Mouse (Mus musculus) adrenal gland, adult (tissue): ENCODE measurements around the gene Alkbh3.
A peak's percentile ranks its signal among the peaks of the same experiment; 100 is the strongest.

Experiments used
- DNase-seq, 2 experiments: peaks; one replicate each; pipeline ENCODE4 v3.0.0; 2022 to 2023; ENCODE audit warnings: low spot score in 1 of 2; ENCODE audit not compliant: inconsistent age in 2 of 2

Gene Alkbh3

DNA sequence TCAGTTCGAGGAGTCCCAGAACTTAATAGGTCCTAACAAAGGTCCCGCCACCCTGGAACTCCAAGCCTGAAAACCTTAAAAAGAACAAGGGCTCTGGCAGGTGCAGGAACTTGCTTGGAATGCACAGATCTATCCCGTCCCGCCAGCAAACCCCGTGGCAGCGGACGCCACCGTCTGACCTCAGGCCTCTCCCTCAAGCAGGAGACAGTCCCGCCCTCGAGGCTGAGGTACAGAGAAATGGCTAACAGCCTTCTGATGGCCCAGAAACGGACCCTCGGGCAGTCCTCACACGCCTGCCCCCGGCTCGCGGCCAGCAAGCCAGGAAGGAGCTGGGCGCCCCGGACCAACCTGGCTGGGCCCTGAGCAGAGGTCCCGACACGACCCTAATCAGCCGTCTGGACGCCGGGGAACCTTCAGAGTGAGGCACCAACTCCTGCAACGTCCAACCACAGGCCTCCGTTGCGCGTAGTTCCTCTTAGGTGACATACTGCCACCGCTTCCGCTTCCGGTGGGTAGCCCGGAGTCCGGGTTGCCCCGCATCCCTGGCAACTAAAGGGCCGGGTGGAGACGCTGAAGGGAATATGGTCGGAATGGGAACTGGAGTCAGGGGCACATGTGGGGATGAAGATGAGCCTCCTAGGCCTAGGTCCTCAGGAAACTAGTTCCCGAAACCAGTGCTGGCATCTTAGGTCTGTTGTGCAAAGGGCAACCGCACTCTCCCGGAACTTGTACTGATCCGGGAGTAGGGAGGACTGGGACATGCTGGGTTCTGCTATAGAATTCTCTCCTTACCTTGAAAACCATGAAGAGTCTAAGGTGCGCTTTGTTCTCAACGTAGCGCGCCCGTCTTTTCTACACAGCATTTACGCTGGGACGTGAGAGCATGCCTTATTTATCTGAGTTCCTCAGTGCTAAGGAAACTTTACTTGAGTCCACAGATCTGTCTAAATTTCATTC lies at the start of gene Alkbh3:
Alkbh3 (minus strand) TSS at position 473 of the 957 bp plus-strand sequence.
- DNase-seq = peak; percentile 92 to 98

- DNase-seq = peak in 1 of 2 experiments; percentile 64
Observed at GRCm38 (mm10) chr2:94059459-94059858, 48.9 kb upstream of the Alkbh3 start.

DNA sequence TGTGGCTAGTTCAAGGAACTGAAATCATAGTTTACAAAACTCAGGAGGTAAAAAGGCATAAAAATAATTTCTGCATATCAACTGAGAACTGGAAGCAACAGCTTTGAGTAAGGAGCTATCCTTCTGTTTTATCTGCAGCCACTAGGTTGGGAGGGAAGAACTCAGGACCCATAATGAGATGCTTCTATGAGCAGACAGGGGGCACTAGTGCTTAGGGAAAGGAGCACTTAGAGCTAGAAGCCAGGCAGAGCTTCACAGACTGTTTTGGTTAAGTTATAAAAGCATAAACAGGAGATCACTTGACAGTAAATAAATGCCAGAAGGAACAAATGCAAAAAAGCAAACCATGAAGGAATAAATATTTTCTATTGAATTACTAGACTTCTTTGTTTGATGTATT lies 44.2 kb upstream of the Alkbh3 start:
- peak in 1 of 2 experiments; percentile 78 for DNase-seq

- peak; percentile 44 to 76 for DNase-seq
Observed at GRCm38 (mm10) chr2:94051952-94052351, 41.3 kb upstream of the Alkbh3 start.

DNA sequence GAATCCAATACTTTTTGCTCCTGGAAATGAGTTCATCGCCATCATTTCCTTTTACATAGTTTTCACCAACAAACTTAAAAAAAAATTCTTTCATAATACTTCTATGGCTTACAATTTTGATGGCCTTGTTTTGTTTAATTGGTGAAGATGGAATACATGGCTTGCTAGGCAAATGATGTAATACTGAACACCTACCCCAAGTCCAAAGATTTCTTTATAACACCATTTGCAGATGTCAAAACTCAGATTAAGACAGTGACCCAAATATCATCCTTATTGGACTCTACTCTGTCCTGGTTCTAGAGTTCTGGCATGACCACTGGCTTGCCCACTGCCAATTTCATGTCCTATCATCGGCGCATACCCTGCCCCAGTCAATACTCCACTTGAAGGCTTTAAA lies 40.3 kb upstream of the Alkbh3 start:
- DNase-seq = no peak

DNA sequence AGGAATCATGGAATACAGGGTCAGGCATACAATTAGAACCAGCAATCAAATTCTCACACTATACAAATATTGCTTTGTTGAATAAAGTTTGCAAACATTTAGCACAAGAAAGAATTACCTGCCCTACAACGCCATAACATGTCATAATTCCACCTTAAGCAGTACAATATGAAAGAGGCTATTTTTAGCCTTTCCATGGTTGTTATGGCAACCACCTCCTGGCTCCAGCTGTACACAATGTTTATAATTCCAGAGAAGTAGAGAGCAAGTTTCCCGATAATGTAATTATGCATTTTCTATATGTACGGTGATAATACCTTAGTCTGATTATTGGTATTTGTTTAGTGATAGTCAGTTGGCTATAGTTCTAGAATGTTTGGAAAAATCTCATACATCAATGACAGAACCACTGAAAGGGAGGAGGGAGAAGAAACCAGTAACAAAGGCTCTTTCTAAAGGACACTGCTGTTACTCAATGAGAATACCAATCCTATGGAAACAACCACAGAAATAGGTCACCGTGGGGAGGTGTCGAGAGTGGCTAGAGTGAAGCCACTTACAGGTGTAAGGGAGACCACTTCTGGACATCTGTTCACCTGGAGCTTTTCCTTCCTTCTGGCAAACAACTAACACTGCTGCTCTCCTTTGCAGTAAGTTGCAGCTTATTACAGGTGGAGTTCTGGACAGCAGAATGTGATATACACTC lies 39.0 kb upstream of the Alkbh3 start:
- no peak for DNase-seq

DNA sequence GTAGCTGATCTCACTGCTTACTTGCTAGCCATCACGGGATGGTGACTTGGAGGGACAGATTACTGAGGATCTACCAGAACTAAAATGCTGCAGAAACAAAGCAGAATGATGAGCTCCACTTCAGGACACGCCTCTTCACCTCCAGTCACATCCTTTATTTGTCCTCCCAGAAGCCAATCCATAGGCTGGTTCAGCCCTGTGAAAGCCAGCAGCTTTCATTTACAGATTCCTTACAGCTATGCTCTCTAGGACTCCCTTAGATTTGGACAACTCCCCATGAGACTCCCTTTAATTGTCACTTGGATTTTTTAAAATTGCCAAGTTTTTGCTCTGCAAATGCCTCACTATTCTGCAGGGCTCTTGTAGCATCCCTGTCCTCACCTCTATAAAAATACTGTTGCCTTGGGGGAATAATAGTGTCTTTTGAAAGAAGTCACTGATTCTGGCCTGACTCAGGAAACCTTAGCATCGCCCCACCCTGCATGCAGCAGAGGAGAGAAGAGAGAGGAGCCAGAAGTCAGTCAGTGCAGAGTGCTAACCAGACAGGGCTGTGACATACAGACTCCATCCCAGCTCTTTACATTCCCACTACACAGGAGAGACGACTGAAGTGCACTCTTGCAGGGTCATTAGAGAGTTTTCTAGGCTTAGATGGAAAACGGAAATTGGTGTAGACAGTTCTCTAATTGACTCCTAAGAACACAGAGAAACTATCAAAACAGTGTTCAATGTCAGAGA lies 38.3 kb upstream of the Alkbh3 start:
- no peak for DNase-seq

DNA sequence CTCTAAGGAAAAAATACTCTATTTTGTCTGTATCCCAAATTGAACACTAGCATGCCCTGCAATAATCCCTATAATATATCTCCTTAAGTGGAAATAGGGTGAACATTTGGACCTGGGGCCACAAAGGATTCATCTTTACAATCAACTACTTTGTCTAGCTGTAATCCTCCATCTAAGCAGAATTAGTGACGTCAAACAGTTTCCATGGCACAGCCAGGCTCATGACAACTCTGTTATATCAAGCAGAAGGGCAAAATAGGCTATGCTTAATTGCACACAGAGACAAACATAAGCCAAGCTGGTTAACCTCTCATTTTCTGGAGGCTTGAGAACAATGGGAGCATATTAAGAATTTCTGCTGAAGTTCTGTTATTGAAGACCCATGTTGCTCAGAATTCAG lies 37.7 kb upstream of the Alkbh3 start:
- DNase-seq = no peak

DNA sequence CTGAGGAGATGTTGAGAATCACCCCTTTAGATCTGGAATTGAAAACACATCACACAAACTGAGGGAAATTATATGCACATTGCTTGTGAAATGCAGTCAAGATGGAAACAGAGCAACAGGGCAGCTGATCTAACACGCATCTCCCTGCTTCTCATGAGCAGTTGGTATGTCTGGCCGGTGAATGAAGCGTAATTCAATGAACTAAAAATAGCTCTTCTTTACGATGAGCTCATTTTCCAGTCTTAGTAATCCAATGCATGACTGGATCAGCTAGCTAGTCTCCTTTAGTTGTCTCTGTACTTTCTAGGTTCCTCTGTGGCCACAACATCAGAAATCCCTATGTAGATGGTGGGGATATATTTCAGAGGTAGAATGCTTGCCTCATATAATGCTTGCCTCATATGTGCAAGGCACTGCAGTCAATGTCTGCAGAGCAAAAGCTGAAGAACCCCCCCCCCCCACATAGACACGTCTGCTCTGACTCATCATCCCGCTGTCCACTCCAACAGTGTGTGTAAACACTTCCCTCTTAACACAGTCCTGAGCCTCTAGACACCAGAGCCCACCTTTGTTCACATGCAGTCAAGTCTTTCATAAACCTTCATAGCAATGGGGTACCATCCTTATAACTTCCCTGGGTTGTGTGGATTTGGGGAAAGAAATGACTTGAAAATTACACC lies 34.9 kb upstream of the Alkbh3 start:
- peak in 1 of 2 experiments; percentile 63 for DNase-seq

GRCm38 (mm10) chr2:94044174-94044573 lies 33.6 kb upstream of the Alkbh3 start:
- peak; percentile 13 to 71 for DNase-seq

GRCm38 (mm10) chr2:94043662-94044061 lies 33.1 kb upstream of the Alkbh3 start:
- DNase-seq = no peak

GRCm38 (mm10) chr2:94042461-94042860 lies 31.9 kb upstream of the Alkbh3 start:
- DNase-seq = no peak

DNA sequence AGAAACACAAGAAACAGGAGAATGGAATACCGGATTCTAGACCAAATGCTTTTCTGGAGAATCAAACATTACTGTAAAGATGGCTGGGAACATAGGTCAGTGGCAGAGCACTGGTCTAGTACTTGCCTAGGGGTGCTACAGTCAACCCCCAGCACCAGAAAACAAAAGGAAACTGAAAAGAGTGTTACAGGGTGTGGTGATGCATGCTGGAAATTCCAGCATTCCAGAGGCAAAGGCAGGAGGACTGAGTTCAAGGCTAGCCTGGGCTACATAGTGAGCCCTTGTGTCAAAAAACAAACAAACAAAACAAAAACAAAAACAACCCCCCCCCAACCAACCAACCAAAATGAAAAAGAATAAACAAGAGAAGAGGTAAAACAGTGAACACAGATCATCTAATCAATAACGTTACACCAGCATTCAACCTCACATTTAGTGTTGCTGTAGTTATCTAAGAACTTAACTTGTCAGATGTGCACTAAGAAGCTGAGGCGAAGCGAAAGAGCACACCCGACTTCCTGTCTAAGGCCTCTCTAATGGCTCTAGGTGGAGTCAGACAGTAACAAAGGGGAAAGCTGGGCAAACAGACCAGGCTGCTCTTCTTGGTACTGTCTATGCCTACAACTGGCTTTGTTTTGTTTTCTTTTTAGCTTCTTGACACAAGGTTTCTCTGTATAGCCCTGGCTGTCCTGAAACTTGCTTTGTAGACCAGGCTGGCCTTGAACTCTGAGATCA lies 30.0 kb upstream of the Alkbh3 start:
- no peak for DNase-seq

DNA sequence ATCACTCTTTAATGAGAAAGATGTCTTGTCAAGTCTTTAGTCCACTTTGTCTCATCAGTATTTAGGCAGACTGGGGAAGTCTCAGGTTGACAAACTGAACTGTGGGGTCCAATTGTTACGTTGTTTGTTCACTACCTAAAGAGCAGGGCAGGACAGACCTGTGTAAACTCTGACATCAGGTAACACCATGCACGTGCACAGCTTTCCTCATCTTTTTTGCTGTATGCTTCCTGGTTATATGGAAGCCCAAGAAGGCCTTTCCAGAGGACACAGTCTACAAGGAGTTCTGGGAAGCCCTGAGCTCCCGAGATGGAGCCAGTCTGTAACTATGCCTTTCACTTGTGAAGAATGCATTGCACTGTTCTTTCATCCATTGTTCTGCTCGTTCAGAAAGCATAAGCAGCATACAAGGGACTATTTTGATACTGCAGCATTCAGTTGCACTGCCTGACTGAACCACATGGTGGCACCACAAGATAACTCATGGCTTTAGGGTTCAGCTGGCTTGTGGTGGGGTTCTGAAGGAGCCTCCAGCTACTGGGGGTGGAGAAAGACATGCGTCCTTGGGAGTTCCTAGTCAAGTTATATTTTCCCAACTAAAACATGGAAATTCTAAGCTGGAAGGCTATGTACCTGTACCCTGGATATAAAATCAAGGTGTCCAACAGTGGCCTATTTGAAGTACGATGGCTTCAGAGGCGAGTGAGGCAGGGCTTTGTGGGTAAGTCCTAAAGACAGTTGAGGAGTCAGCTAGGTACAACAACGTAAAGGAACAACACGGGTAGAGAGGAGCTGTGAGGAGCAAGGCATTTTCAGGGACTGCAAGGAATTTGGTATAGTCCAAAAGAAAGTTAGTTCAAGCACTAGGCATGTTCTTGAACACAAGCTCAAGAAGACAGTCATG lies 25.1 kb upstream of the Alkbh3 start:
- peak; percentile 63 to 89 for DNase-seq

GRCm38 (mm10) chr2:94030602-94031001 lies 20.0 kb upstream of the Alkbh3 start:
- no peak for DNase-seq

GRCm38 (mm10) chr2:94024637-94025036 lies 14.0 kb upstream of the Alkbh3 start:
- no peak for DNase-seq

- DNase-seq = peak; percentile 84 to 96
Observed at GRCm38 (mm10) chr2:94002331-94002730, 8.3 kb downstream of the Alkbh3 start.

- DNase-seq = no peak
Observed at GRCm38 (mm10) chr2:94001918-94002317, 8.7 kb downstream of the Alkbh3 start.

DNA sequence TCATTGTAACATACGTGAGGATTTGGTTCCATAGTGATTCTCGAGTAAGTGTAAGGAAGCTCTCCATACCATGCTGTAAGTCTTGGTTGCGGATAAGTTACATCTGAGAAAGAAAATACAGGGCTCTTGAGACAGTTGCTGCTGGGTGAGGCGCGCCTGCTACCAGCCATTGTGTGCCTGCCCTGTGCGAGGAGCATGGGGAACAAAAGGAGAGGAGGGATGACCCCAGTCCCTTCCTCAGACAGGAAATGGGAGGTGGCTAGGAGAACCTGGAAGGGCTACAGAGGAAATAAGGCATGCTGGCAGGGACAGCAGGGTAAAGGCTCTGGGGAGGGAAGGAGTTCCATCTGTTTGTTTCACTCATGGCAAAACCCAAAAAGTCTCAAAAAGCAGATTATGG lies 9.2 kb downstream of the Alkbh3 start:
- DNase-seq = peak in 1 of 2 experiments; percentile 58
